Mouse (Mus musculus) neural tube, embryonic 10.5 days (tissue): ENCODE measurements at regions not wholly inside any gene's neighbourhood (a gene's known extent, or its start where the extent isn't known, plus 50 kb on each side); places are given as distances from the start of the nearest gene placed in this dataset.
A peak's percentile ranks its signal among the peaks of the same experiment; 100 is the strongest.

Experiments
- DNase-seq: peaks from one replicate; pipeline ENCODE4 v3.0.0-alpha.2; 2017; ENCODE audit warnings: low spot score; ENCODE audit errors: extremely low spot score

DNA sequence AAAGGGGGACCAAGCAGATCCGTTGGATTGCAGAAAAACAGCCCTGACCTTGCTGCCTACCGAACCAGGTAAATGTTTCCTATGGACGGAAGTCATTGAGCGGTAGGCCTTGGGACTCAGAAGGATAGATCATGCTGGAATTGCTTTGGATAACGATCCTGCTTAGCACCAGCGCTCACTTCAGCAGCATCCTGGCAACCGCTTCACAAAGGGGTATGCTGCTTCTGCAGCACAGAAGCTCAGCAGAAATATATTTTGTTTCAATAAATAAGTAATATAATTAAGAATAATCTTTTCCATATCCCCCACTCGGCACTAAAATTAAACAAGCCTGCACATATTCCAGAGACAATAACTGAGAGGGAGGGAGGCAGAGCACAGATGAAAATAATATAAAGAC is 296.0 kb downstream of the Meis1 start:
- DNase-seq = no peak

- no peak for DNase-seq
Measured at GRCm38 (mm10) chr11:18715851-18716126, 303.0 kb downstream of the Meis1 start.

DNA sequence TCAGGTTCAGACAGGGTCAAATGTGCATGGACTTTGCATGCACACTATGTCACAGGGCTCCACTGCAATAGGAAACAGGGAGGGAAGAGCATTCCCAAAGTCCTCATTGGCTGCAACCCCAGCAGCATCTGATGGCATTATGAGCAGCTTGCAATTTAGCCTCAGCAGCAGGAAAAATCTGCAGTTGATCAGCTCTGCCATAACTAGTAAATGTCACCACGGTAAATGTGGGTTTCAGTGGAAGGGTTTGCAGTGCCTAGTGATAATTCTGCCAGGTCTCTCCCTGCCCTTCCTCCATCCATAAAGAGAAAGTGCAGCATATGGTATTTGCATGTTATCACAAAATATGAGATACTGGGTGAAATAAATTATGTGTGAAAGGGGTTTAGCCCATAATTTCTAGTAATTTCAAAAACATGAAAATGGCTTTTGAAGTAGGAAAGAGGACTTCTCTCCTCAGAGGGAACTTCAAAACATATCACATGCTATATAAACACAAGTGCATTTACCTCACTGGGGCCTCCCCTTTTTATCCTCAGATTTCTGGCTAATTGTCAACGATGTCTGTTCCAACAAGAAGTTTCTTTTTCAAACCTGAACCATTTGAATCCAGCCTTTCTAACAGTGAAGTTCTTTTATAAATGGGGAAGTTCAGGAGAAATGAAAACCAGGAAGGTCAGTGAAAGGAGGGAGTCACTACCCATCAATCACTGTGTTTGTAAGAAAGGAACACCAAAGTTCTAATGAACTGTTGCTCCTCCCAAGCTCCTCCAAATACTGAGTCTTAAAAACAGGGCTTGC is 303.5 kb downstream of the Meis1 start:
- DNase-seq = no peak

DNA sequence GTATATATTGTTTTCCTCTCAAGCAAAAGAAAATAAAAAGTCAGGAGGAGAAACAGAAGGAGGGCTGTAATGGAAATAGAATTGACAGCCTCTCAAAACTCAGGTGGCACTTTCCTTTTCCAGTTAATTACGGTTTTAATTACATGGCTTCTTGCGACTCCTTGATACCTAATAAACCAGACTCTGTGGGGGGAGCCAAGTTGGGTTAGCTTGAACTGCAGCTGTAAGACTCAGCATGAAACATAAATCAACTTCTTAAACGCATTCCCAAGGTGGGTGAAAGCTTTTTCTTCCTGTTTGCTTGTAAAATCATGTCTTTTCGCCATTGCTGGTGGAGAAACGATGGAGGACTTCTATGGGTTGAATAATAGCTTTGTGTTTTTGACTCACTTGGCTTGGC is 304.4 kb downstream of the Meis1 start:
- DNase-seq = no peak

DNA sequence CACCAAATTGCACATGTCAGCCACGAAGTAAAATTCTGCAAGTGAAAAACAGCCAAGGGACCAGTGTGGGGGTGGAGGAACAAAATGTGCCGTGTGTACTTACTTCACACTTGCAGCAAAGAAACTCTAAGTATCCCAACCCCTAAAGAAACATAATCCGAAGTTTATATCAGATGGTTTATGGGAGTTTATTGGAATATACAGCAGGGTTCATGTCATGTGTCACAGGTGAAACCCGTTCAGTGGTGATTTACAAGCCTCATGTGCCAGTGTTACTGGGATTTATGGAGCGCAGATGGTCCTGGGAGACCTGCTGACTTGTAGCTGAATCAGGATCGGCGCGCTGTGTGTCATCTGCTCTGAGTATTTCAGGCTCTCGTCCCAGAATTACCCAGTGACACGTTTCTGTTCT is 306.1 kb downstream of the Meis1 start:
- DNase-seq = peak; percentile 34

DNA sequence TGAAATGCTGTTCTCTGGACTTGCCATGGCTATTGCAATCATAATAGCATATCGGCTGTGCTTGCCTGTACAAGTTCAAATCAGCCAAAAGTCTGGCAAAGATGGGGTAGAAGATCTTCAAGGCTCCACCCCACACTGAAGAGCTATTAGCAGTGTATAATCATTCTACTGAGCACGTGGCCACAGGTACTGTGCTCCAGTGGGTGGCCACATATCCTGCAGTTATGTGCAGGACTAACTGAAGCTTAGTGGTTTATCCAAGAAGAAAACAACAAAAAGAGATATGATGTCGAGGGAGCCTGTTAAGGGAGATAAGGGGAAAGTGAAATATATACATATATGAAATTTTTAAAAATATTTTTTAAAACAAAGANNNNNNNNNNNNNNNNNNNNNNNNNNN is 309.2 kb downstream of the Meis1 start:
- DNase-seq = no peak

- no peak for DNase-seq
Measured at GRCm38 (mm10) chr11:18681593-18681992, 337.2 kb downstream of the Meis1 start.

GRCm38 (mm10) chr11:18676876-18677275 is 341.9 kb downstream of the Meis1 start:
- DNase-seq = no peak

- DNase-seq = no peak
Measured at GRCm38 (mm10) chr11:18670967-18671366, 347.8 kb downstream of the Meis1 start.

DNA sequence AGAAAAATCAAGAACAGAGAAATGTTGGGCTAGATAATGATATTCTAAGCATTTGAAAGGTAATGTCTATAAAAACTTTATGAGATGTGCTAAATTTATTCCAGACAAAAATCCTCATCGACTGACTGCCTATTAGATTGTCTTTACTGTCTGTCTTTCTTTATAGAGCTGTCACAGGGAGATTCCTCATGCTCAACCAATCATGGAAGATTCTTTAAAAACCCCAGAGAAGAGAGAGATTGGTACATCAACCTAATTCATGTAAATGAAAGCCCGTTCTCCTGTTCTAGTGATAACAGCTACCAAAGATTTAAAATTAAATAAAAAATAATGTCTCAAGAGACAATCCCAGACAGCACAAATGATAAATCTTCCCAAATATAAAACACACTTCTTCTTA is 349.5 kb downstream of the Meis1 start:
- no peak for DNase-seq

GRCm38 (mm10) chr11:18656358-18656757 is 362.4 kb downstream of the Meis1 start:
- no peak for DNase-seq

DNA sequence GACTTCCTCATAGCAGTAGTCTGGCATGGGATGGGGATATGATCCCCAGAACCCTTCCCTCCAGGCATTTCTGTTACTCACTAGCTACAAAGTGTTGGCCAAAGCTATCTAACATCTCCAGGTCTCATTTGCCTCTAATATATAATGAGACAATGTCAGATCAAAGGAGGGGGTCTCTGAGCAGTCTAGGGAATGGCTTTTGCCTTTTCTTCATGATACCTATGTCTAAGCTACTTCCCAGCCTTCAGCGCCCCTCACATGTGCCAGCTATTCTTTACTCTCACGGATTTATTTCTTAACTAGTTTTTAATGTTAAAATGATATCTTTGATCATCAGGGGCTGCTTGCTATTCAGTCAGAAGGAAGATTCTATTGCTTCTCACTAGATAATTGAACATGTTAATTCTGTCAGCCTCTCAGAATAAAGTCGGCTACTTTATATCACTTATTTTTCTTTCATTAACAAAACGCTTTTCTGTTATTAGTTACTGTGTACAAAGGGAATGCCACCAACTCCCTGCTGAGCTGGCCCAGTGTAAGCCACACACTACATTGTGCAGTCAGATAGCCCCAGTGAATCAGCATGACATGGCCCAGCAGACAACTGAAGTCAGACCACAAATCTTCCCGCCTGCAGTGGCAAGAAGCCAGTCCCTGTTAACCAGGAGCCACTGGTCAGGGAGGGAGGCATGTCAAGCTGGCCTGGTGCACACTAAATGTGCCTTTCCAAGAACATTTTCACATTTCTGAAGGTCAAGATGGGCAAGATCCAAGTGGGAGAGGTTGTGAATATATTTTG is 386.6 kb downstream of the Meis1 start:
- no peak for DNase-seq

DNA sequence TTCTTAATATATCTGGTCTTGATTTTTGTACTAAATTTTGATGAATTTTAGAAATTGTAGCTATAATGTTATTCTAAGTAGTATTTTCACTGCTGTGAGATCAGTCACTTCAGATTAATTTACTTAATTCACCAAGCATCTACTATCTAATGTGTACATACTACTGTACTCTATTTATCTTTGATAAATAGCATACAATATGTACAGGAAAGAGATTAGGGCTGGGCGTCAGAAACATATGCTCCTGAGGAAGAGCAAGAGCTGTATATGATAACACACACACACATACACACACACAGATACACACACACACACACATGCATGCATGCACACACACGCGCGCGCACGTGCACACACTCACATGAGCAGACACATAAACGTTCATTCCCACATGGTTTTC is 387.2 kb downstream of the Meis1 start:
- no peak for DNase-seq

- DNase-seq = no peak
Measured at GRCm38 (mm10) chr11:18621777-18622176, 397.0 kb downstream of the Meis1 start.

DNA sequence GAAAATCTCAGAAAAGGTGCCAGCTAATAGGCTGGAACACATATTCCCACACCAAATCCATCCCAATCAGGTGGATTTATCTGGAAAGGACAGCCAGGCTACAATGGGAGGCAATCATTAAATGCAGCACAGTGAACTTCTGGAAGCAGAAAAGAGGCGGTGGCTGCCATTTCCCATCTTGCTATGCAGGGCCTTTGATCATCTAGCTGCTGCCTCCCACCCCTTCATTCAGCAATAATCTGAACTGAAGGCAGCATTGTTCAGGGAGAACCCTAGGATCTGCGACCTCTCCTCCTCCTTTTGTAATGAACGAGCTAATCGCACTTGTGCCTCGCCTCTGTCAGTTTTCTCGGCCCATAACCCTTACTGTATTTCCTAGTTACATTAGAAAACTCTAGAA is 413.9 kb downstream of the Meis1 start:
- no peak for DNase-seq

GRCm38 (mm10) chr11:18601568-18602182 is 417.1 kb downstream of the Meis1 start:
- DNase-seq = no peak

- DNase-seq = no peak
Measured at GRCm38 (mm10) chr11:18598349-18598748, 420.4 kb downstream of the Meis1 start.

GRCm38 (mm10) chr11:18596996-18597395 is 421.8 kb downstream of the Meis1 start:
- DNase-seq = no peak

DNA sequence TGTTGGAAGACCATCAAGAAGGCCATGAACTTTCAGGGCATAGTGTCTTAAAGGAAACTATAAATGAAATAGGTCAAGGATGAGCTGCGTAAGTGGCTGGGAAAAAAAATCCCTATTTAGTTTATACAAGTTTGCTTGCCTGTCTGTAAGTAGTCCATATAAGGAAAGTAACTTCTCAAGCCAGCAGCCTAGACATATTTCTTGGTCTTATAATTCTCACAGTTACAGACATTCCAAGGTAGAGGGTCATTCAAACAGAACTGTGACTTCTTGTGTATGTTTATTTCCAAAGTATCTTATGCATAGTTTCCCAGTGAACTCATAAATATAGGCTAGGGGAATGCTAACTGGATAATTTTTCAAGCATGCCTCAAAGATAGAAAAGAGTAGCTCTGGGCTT is 428.3 kb downstream of the Meis1 start:
- DNase-seq = no peak

GRCm38 (mm10) chr11:18586468-18586867 is 432.3 kb downstream of the Meis1 start:
- DNase-seq = no peak

GRCm38 (mm10) chr11:18585031-18585430 is 433.8 kb downstream of the Meis1 start:
- DNase-seq = no peak

GRCm38 (mm10) chr11:18582781-18583161 is 436.0 kb downstream of the Meis1 start:
- DNase-seq = no peak
